In the genomic region with DNA sequence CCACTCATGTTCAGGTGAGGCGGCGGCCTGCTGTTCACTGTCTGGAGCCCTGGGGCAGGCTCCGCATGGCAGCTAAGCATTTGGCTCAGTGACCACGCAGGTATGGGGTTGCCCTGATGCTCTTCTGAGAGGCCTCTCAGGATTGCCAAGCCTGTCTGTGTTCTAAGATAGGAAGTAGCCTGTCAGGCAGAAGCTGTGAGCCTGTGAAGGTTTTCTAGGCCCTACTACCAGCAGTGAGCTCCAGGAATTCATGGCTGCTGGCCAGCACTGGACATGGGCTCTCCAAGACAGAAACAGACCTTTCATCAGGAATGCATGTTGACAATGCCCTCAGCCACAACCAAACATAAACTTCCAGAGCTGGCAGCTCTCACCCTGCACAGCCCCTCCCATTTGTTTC, we compare ENCODE assay signal across 16 mouse cellular contexts. TPM values are rescaled to one million over a fixed set of nuclear protein-coding genes. Genes with fewer than 3 reads are reported as not detected.
DNase-seq lines count a peak whose midpoint lies in the region; ATAC-seq lines count a peak whose summit lies in the region.
"Had no signal": no experiment of that assay in that cellular context is flagged by ENCODE, and none has a peak within 500 bp of the region (broad histone marks: within the 10 kb centered on the region; RNA-seq: fewer than 3 reads in every experiment).

No protein-coding gene starts in this region.

- H3K27me3 ChIP-seq in kidney, embryonic 14.5 days (ENCODE audit: control insufficient read depth, insufficient read depth, low read length): no peaks in the 10 kb centered on the region
- H3K27me3 ChIP-seq in hindbrain, embryonic 16.5 days (replicated peaks; ENCODE audit: control insufficient read depth, insufficient read depth, low read length): no peaks in the 10 kb centered on the region
- H3K27me3 ChIP-seq: liver, embryonic 13.5 days; midbrain, embryonic 12.5 days had no signal

- H3K9me3 ChIP-seq in kidney, embryonic 14.5 days (ENCODE audit: control insufficient read depth, low read length): no peaks in the 10 kb centered on the region
- no peaks in the 10 kb centered on the region for H3K9me3 ChIP-seq in hindbrain, embryonic 16.5 days (ENCODE audit: control insufficient read depth, low read length)
- H3K9me3 ChIP-seq: liver, embryonic 13.5 days; midbrain, embryonic 12.5 days had no signal

- H3K4me1 ChIP-seq in kidney, embryonic 14.5 days (ENCODE audit: control insufficient read depth, insufficient read depth, low read length): no peaks in the 10 kb centered on the region
- H3K4me1 ChIP-seq in hindbrain, embryonic 16.5 days (ENCODE audit: control insufficient read depth, insufficient read depth, low read depth, low read length): peaks cover 6% of the 10 kb centered on the region; the same call in 1 of the 2 replicates
- H3K4me1 ChIP-seq: liver, embryonic 13.5 days had no signal

- intact Hi-C loops in heart, postnatal 14 days (cut with DNase I): loop anchor here (2.0 to 5.0 kb wide), 3 partner anchors 25 to 310 kb away; no protein-coding TSS in a partner anchor

- WGBS in kidney, embryonic 14.5 days: 92% methylated on average over 4 of the region's 4 CpGs
- WGBS in hindbrain, embryonic 16.5 days: 83% methylated on average over 4 of the region's 4 CpGs

- H3K27ac ChIP-seq in kidney, embryonic 14.5 days (ENCODE audit: low read depth, low read length): no peak overlapping the region
- no peak overlapping the region for H3K27ac ChIP-seq in hindbrain, embryonic 16.5 days (ENCODE audit: low read depth, low read length)
- H3K27ac ChIP-seq: liver, embryonic 13.5 days; midbrain, embryonic 12.5 days had no signal

- peak; percentile 50 to 59 for DNase-seq in cerebellum, postnatal 10 days
- peak; percentile 73 for DNase-seq in kidney, postnatal 10 days
- DNase-seq in heart, postnatal 14 days: peak; percentile 36 to 56
- peak; percentile 82 for DNase-seq in lung, postnatal 36 days
- DNase-seq in spleen, adult 12 weeks (ENCODE audit: low spot score): no peak
- DNase-seq: adrenal gland, adult 8-10 months; gastrocnemius, postnatal 14 days; layer of hippocampus, postnatal 36 days; liver, embryonic 13.5 days; right cerebral cortex, postnatal 14 days had no signal

- no peak overlapping the region for H3K4me2 ChIP-seq in kidney, embryonic 14.5 days (replicated peaks; ENCODE audit: low read depth, low read length)
- no peak overlapping the region for H3K4me2 ChIP-seq in hindbrain, embryonic 16.5 days (ENCODE audit: low read length)
- H3K4me2 ChIP-seq: liver, embryonic 13.5 days; midbrain, embryonic 12.5 days had no signal

- no peak for ATAC-seq in cerebellum, adult (ENCODE audit: insufficient number of reproducible peaks, low FRiP score, low TSS enrichment)
- no peak for ATAC-seq in kidney, embryonic 14.5 days (ENCODE audit: low FRiP score, low TSS enrichment)
- no peak for ATAC-seq in hindbrain, embryonic 16.5 days
- ATAC-seq: forebrain, embryonic 14.5 days; inflammation-experienced regulatory T-cells, adult 6 months had no signal

- H3K9ac ChIP-seq in kidney, embryonic 14.5 days (ENCODE audit: low read depth, low read length): no peak overlapping the region
- H3K9ac ChIP-seq in hindbrain, embryonic 16.5 days (ENCODE audit: low read depth, low read length): no peak overlapping the region
- H3K9ac ChIP-seq: liver, embryonic 13.5 days; midbrain, embryonic 12.5 days had no signal

- H3K4me3 ChIP-seq in kidney, embryonic 14.5 days (ENCODE audit: low read length): no peak overlapping the region
- H3K4me3 ChIP-seq in hindbrain, embryonic 16.5 days (ENCODE audit: low read length): no peak overlapping the region
- H3K4me3 ChIP-seq: liver, embryonic 13.5 days; midbrain, embryonic 12.5 days had no signal

- peaks cover 42% of the 10 kb centered on the region for H3K36me3 ChIP-seq in kidney, embryonic 14.5 days (ENCODE audit: control insufficient read depth, insufficient read depth, low read length)
- peaks cover 5% of the 10 kb centered on the region for H3K36me3 ChIP-seq in hindbrain, embryonic 16.5 days (ENCODE audit: control insufficient read depth, insufficient read depth, low read length)

RNA-seq across cellular contexts. Expression of a gene that starts 13.4 kb away (rescaled TPM):
- polyA plus RNA-seq in kidney, embryonic 14.5 days (2014; fragmentation: Nextera tagmentation; extraction: Ambion mirVana): 97.3 and 115 TPM in 2 replicates
- 10 to 100 TPM; 55.4 to 59.2 TPM for total RNA-seq in heart, postnatal 14 days (2021)
- polyA plus RNA-seq in hindbrain, embryonic 16.5 days (2015; fragmentation: Nextera tagmentation; extraction: Ambion mirVana): 47.1 and 62.7 TPM in 2 replicates

RNA-seq across cellular contexts. Expression of a gene that starts 13.6 kb away (rescaled TPM):
- 12.2 and 15.6 TPM in 2 replicates for polyA plus RNA-seq in kidney, embryonic 14.5 days (2014; fragmentation: Nextera tagmentation; extraction: Ambion mirVana)
- total RNA-seq in heart, postnatal 14 days (2021): 1 to 10 TPM; 9.6 to 10.0 TPM
- polyA plus RNA-seq in hindbrain, embryonic 16.5 days (2015; fragmentation: Nextera tagmentation; extraction: Ambion mirVana): 20.5 and 22.9 TPM in 2 replicates

RNA-seq across cellular contexts. Expression of a gene that starts 25.5 kb away (rescaled TPM):
- 19.9 and 28.1 TPM in 2 replicates for polyA plus RNA-seq in kidney, embryonic 14.5 days (2014; fragmentation: Nextera tagmentation; extraction: Ambion mirVana)
- 1 to 10 TPM; 9.1 to 9.6 TPM for total RNA-seq in heart, postnatal 14 days (2021)
- 24.2 and 27.3 TPM in 2 replicates for polyA plus RNA-seq in hindbrain, embryonic 16.5 days (2015; fragmentation: Nextera tagmentation; extraction: Ambion mirVana)

RNA-seq across cellular contexts. Expression of a gene that starts 39.0 kb away (rescaled TPM):
- polyA plus RNA-seq in kidney, embryonic 14.5 days (2014; fragmentation: Nextera tagmentation; extraction: Ambion mirVana): 81.2 and 89.0 TPM in 2 replicates
- 10 to 100 TPM; 78.7 to 83.5 TPM for total RNA-seq in heart, postnatal 14 days (2021)
- 114 and 122 TPM in 2 replicates for polyA plus RNA-seq in hindbrain, embryonic 16.5 days (2015; fragmentation: Nextera tagmentation; extraction: Ambion mirVana)
